16 mouse cellular contexts compared by ENCODE assay signal in genomic region chr15:103357817-103358216, GRCm38 (mm10). TPM values are rescaled to one million over a fixed set of nuclear protein-coding genes. Genes with fewer than 3 reads are reported as not detected.
A peak's percentile ranks its signal among the peaks of the same experiment; 100 is the strongest.
DNase-seq lines count a peak whose midpoint lies in the region; ATAC-seq and TF ChIP-seq lines count a peak whose summit lies in the region.
"Had no signal": no experiment of that assay in that cellular context is flagged by ENCODE, and none has a peak within 500 bp of the region (broad histone marks: within the 10 kb centered on the region; RNA-seq: fewer than 3 reads in every experiment).

No protein-coding gene starts in this region.

- no peak for ATAC-seq in forebrain, postnatal 0 days
- no peak for ATAC-seq in kidney, embryonic 15.5 days (replicated peaks; ENCODE audit: low FRiP score)
- ATAC-seq in embryonic facial prominence, embryonic 13.5 days (ENCODE audit: insufficient number of reproducible peaks, insufficient read depth, low FRiP score, low TSS enrichment, low read depth): no peak
- no peak for ATAC-seq in liver, postnatal 0 days
- ATAC-seq in midbrain, embryonic 11.5 days (ENCODE audit: low FRiP score): no peak

- no peak for TF ChIP-seq CTCF in forebrain, postnatal 0 days (IDR thresholded peaks at IDR 0.05; ENCODE audit: low read depth)
- no peak for TF ChIP-seq CTCF in liver, postnatal 0 days (IDR thresholded peaks at IDR 0.05; ENCODE audit: low read depth)

- no peak for DNase-seq in forebrain, embryonic 10.5 days (ENCODE audit: extremely low spot score, low spot score)
- DNase-seq in forebrain, postnatal 0 days: no peak
- DNase-seq in kidney, postnatal 25 days: no peak
- DNase-seq in liver, postnatal 0 days: no peak
- no peak for DNase-seq in cerebellum, postnatal 4 days (ENCODE audit: low spot score in 2 of 2)
- no peak for DNase-seq in midbrain, embryonic 11.5 days (ENCODE audit: low spot score, missing footprints)
- DNase-seq: cerebellum, postnatal 25 days; gastrocnemius, postnatal 25 days; kidney, adult 18-20 months; lung, postnatal 14 days had no signal

- peaks cover 24% of the 10 kb centered on the region for H3K4me1 ChIP-seq in forebrain, embryonic 10.5 days
- H3K4me1 ChIP-seq in forebrain, postnatal 0 days (ENCODE audit: insufficient read depth): no peaks in the 10 kb centered on the region
- H3K4me1 ChIP-seq in kidney, embryonic 15.5 days: peaks cover 25% of the 10 kb centered on the region
- H3K4me1 ChIP-seq in embryonic facial prominence, embryonic 13.5 days: peaks cover 31% of the 10 kb centered on the region
- H3K4me1 ChIP-seq in liver, postnatal 0 days (ENCODE audit: insufficient read depth): peaks cover 39% of the 10 kb centered on the region
- H3K4me1 ChIP-seq in midbrain, embryonic 11.5 days (ENCODE audit: control insufficient read depth, insufficient read depth, low read length): no peaks in the 10 kb centered on the region
- H3K4me1 ChIP-seq: forebrain, embryonic 15.5 days; midbrain, embryonic 13.5 days had no signal

- no peak overlapping the region for H3K4me2 ChIP-seq in forebrain, postnatal 0 days (ENCODE audit: low read depth)
- H3K4me2 ChIP-seq in kidney, embryonic 15.5 days: no peak overlapping the region
- H3K4me2 ChIP-seq in embryonic facial prominence, embryonic 13.5 days: no peak overlapping the region
- no peak overlapping the region for H3K4me2 ChIP-seq in liver, postnatal 0 days (ENCODE audit: low read depth, low read length)
- no peak overlapping the region for H3K4me2 ChIP-seq in midbrain, embryonic 11.5 days
- H3K4me2 ChIP-seq: forebrain, embryonic 15.5 days; hindbrain, embryonic 14.5 days; midbrain, embryonic 13.5 days had no signal

- TF ChIP-seq EP300 in liver, postnatal 0 days (IDR thresholded peaks at IDR 0.05; ENCODE audit: low read depth): no peak

- no peaks in the 10 kb centered on the region for H3K9me3 ChIP-seq in forebrain, embryonic 10.5 days
- H3K9me3 ChIP-seq in forebrain, postnatal 0 days (ENCODE audit: low read length): no peaks in the 10 kb centered on the region
- no peaks in the 10 kb centered on the region for H3K9me3 ChIP-seq in kidney, embryonic 15.5 days (replicated peaks)
- H3K9me3 ChIP-seq in embryonic facial prominence, embryonic 13.5 days: no peaks in the 10 kb centered on the region
- H3K9me3 ChIP-seq in liver, postnatal 0 days (ENCODE audit: low read length): no peaks in the 10 kb centered on the region
- no peaks in the 10 kb centered on the region for H3K9me3 ChIP-seq in midbrain, embryonic 11.5 days (ENCODE audit: control insufficient read depth, low read length)
- H3K9me3 ChIP-seq: forebrain, embryonic 15.5 days; midbrain, embryonic 13.5 days had no signal

- no peak overlapping the region for H3K4me3 ChIP-seq in forebrain, embryonic 10.5 days
- H3K4me3 ChIP-seq in forebrain, postnatal 0 days (ENCODE audit: low read depth, low read length): no peak overlapping the region
- no peak overlapping the region for H3K4me3 ChIP-seq in kidney, embryonic 15.5 days (replicated peaks)
- no peak overlapping the region for H3K4me3 ChIP-seq in embryonic facial prominence, embryonic 13.5 days
- H3K4me3 ChIP-seq in liver, postnatal 0 days (ENCODE audit: low read depth, low read length): no peak overlapping the region
- H3K4me3 ChIP-seq in midbrain, embryonic 11.5 days (ENCODE audit: low read depth, low read length): no peak overlapping the region
- H3K4me3 ChIP-seq: forebrain, embryonic 15.5 days; midbrain, embryonic 13.5 days had no signal

- peaks cover 53% of the 10 kb centered on the region for H3K36me3 ChIP-seq in forebrain, embryonic 10.5 days (replicated peaks)
- H3K36me3 ChIP-seq in forebrain, postnatal 0 days (ENCODE audit: insufficient read depth): no peaks in the 10 kb centered on the region
- peaks cover 45% of the 10 kb centered on the region for H3K36me3 ChIP-seq in kidney, embryonic 15.5 days
- peaks cover 43% of the 10 kb centered on the region for H3K36me3 ChIP-seq in embryonic facial prominence, embryonic 13.5 days
- peaks cover 40% of the 10 kb centered on the region for H3K36me3 ChIP-seq in liver, postnatal 0 days (replicated peaks; ENCODE audit: insufficient read depth, low read length)
- no peaks in the 10 kb centered on the region for H3K36me3 ChIP-seq in midbrain, embryonic 11.5 days (ENCODE audit: control insufficient read depth, insufficient read depth, low read length)
- H3K36me3 ChIP-seq: forebrain, embryonic 15.5 days; midbrain, embryonic 13.5 days had no signal

- WGBS in forebrain, embryonic 10.5 days: 90% methylated on average over 4 of the region's 4 CpGs
- WGBS in forebrain, postnatal 0 days: 77% methylated on average over 4 of the region's 4 CpGs
- 82% methylated on average over 4 of the region's 4 CpGs for WGBS in kidney, embryonic 15.5 days
- 80% methylated on average over 4 of the region's 4 CpGs for WGBS in embryonic facial prominence, embryonic 13.5 days
- 63% methylated on average over 4 of the region's 4 CpGs for WGBS in liver, postnatal 0 days (ENCODE audit: insufficient replicate concordance)
- WGBS in midbrain, embryonic 11.5 days: 85% methylated on average over 4 of the region's 4 CpGs

- H3K27me3 ChIP-seq in forebrain, embryonic 10.5 days (ENCODE audit: poor library complexity, severe bottlenecking): no peaks in the 10 kb centered on the region
- no peaks in the 10 kb centered on the region for H3K27me3 ChIP-seq in forebrain, postnatal 0 days (ENCODE audit: insufficient read depth, low read length)
- no peaks in the 10 kb centered on the region for H3K27me3 ChIP-seq in kidney, embryonic 15.5 days
- no peaks in the 10 kb centered on the region for H3K27me3 ChIP-seq in embryonic facial prominence, embryonic 13.5 days
- no peaks in the 10 kb centered on the region for H3K27me3 ChIP-seq in liver, postnatal 0 days (ENCODE audit: insufficient read depth, low read length)
- no peaks in the 10 kb centered on the region for H3K27me3 ChIP-seq in midbrain, embryonic 11.5 days (ENCODE audit: control insufficient read depth, insufficient read depth, low read length)
- H3K27me3 ChIP-seq: forebrain, embryonic 15.5 days; midbrain, embryonic 13.5 days had no signal

- peak overlapping the region; percentile 62; the same call in 1 of the 2 replicates for H3K27ac ChIP-seq in forebrain, embryonic 10.5 days
- no peak overlapping the region for H3K27ac ChIP-seq in forebrain, postnatal 0 days (ENCODE audit: low read depth, low read length)
- H3K27ac ChIP-seq in kidney, embryonic 15.5 days: peak overlapping the region; percentile 54
- peak overlapping the region; percentile 94 for H3K27ac ChIP-seq in embryonic facial prominence, embryonic 13.5 days
- peak overlapping the region; percentile 20; the same call in 1 of the 2 replicates for H3K27ac ChIP-seq in liver, postnatal 0 days (ENCODE audit: low read depth)
- no peak overlapping the region for H3K27ac ChIP-seq in midbrain, embryonic 11.5 days (ENCODE audit: low read depth, low read length)
- H3K27ac ChIP-seq: forebrain, embryonic 15.5 days; hindbrain, embryonic 14.5 days; midbrain, embryonic 13.5 days had no signal

- no peak overlapping the region for H3K9ac ChIP-seq in forebrain, postnatal 0 days
- H3K9ac ChIP-seq in kidney, embryonic 15.5 days: no peak overlapping the region
- H3K9ac ChIP-seq in embryonic facial prominence, embryonic 13.5 days: peak overlapping the region; percentile 44; the same call in 1 of the 2 replicates
- no peak overlapping the region for H3K9ac ChIP-seq in liver, postnatal 0 days (replicated peaks)
- H3K9ac ChIP-seq in midbrain, embryonic 11.5 days (ENCODE audit: low read length): no peak overlapping the region
- H3K9ac ChIP-seq: forebrain, embryonic 15.5 days; hindbrain, embryonic 14.5 days; midbrain, embryonic 13.5 days had no signal

RNA-seq across cellular contexts. Expression of gene Itga5, which starts 8.7 kb away (rescaled TPM):
- polyA plus RNA-seq in forebrain, embryonic 10.5 days (2016; fragmentation: Nextera tagmentation; extraction: Ambion mirVana): 22.8 and 25.6 TPM in 2 replicates
- 2.2 and 3.2 TPM in 2 replicates for total RNA-seq in forebrain, postnatal 0 days (2014; rRNA removed)
- polyA plus RNA-seq in forebrain, postnatal 0 days (2015; fragmentation: Nextera tagmentation; extraction: Ambion mirVana): 2.9 and 3.5 TPM in 2 replicates
- polyA plus RNA-seq in kidney, embryonic 15.5 days (2015; fragmentation: Nextera tagmentation; extraction: Ambion mirVana): 32.8 and 41.3 TPM in 2 replicates
- 41.2 and 41.5 TPM in 2 replicates for polyA plus RNA-seq in embryonic facial prominence, embryonic 13.5 days (2015; fragmentation: Nextera tagmentation; extraction: Ambion mirVana)
- 15.6 and 16.0 TPM in 2 replicates for polyA plus RNA-seq in liver, postnatal 0 days (2015; fragmentation: Nextera tagmentation; extraction: Ambion mirVana)
- 15.9 and 18.1 TPM in 2 replicates for polyA plus RNA-seq in midbrain, embryonic 11.5 days (2014; fragmentation: Nextera tagmentation; extraction: Ambion mirVana)

RNA-seq across cellular contexts. Expression of gene Zfp385a, which starts 17.9 kb away (rescaled TPM):
- 23.1 and 23.6 TPM in 2 replicates for polyA plus RNA-seq in forebrain, embryonic 10.5 days (2016; fragmentation: Nextera tagmentation; extraction: Ambion mirVana)
- 11.6 and 13.0 TPM in 2 replicates for total RNA-seq in forebrain, postnatal 0 days (2014; rRNA removed)
- polyA plus RNA-seq in forebrain, postnatal 0 days (2015; fragmentation: Nextera tagmentation; extraction: Ambion mirVana): 20.5 and 21.3 TPM in 2 replicates
- 12.5 and 14.4 TPM in 2 replicates for polyA plus RNA-seq in kidney, embryonic 15.5 days (2015; fragmentation: Nextera tagmentation; extraction: Ambion mirVana)
- 10.9 and 12.2 TPM in 2 replicates for polyA plus RNA-seq in embryonic facial prominence, embryonic 13.5 days (2015; fragmentation: Nextera tagmentation; extraction: Ambion mirVana)
- polyA plus RNA-seq in liver, postnatal 0 days (2015; fragmentation: Nextera tagmentation; extraction: Ambion mirVana): 10.1 TPM in 2 replicates
- polyA plus RNA-seq in midbrain, embryonic 11.5 days (2014; fragmentation: Nextera tagmentation; extraction: Ambion mirVana): 19.4 and 24.3 TPM in 2 replicates

RNA-seq across cellular contexts. Expression of gene Gpr84, which starts 47.4 kb away (rescaled TPM):
- 0.14 and 0.36 TPM in 2 replicates for polyA plus RNA-seq in forebrain, embryonic 10.5 days (2016; fragmentation: Nextera tagmentation; extraction: Ambion mirVana)
- 0.29 and 0.54 TPM in 2 replicates for total RNA-seq in forebrain, postnatal 0 days (2014; rRNA removed)
- 0.31 and 0.33 TPM in 2 replicates for polyA plus RNA-seq in forebrain, postnatal 0 days (2015; fragmentation: Nextera tagmentation; extraction: Ambion mirVana)
- 0.42 and 0.48 TPM in 2 replicates for polyA plus RNA-seq in kidney, embryonic 15.5 days (2015; fragmentation: Nextera tagmentation; extraction: Ambion mirVana)
- polyA plus RNA-seq in embryonic facial prominence, embryonic 13.5 days (2015; fragmentation: Nextera tagmentation; extraction: Ambion mirVana): 0.54 and 0.62 TPM in 2 replicates
- 1.1 and 1.8 TPM in 2 replicates for polyA plus RNA-seq in liver, postnatal 0 days (2015; fragmentation: Nextera tagmentation; extraction: Ambion mirVana)
- polyA plus RNA-seq in midbrain, embryonic 11.5 days (2014; fragmentation: Nextera tagmentation; extraction: Ambion mirVana): 0.12 and 0.23 TPM in 2 replicates
- total RNA-seq: adrenal gland, adult 8-10 months; gastrocnemius, postnatal 25 days had no signal

Comparison
In these comparisons a context has a peak if more than half of its experiments do, and no peak if none do; other contexts are left out.
1. H3K27ac ChIP-seq: peak in forebrain, embryonic 10.5 days (single experiment), kidney, embryonic 15.5 days (single experiment), embryonic facial prominence, embryonic 13.5 days (single experiment) and liver, postnatal 0 days (single experiment); none in forebrain, postnatal 0 days (single experiment) and midbrain, embryonic 11.5 days (single experiment).